Mouse (Mus musculus) ES-Bruce4 (cell line): Measurements from ENCODE around the gene Rab31. TPM values are rescaled to one million over a fixed set of nuclear protein-coding genes. Genes with fewer than 3 reads are reported as not detected.

ENCODE experiments used
- H3K27ac ChIP-seq: 2 replicates; pipeline ENCODE4 v1.5.1; 2012; ENCODE audit warnings: low read length, inconsistent platforms; ENCODE audit not compliant: insufficient read depth
- H3K27me3 ChIP-seq: 2 replicates; pipeline ENCODE4 v1.6.1; 2012; ENCODE audit warnings: mild to moderate bottlenecking, low read length, inconsistent platforms; ENCODE audit not compliant: control insufficient read depth, poor library complexity, insufficient read depth, severe bottlenecking
- H3K36me3 ChIP-seq: 2 replicates; pipeline ENCODE4 v1.6.1; 2012; ENCODE audit warnings: inconsistent platforms, mild to moderate bottlenecking, low read length, moderate library complexity; ENCODE audit not compliant: control insufficient read depth, poor library complexity, insufficient read depth, severe bottlenecking
- H3K4me1 ChIP-seq: one replicate; pipeline ENCODE4 v1.8.1; 2011; ENCODE audit warnings: low read length; ENCODE audit not compliant: control insufficient read depth, insufficient read depth
- H3K4me3 ChIP-seq: 2 replicates; pipeline ENCODE4 v1.5.1; 2011; ENCODE audit warnings: low read depth, mild to moderate bottlenecking, low read length
- H3K9ac ChIP-seq: 2 replicates; pipeline ENCODE4 v1.6.1; 2012; ENCODE audit warnings: low read depth, mild to moderate bottlenecking, inconsistent platforms; ENCODE audit not compliant: poor library complexity, severe bottlenecking
- H3K9me3 ChIP-seq: replicated peaks from 2 replicates; pipeline ENCODE4 v1.6.1; 2012; ENCODE audit warnings: mild to moderate bottlenecking, low read length, inconsistent platforms; ENCODE audit not compliant: control insufficient read depth, poor library complexity, insufficient read depth, severe bottlenecking
- CTCF ChIP-seq: IDR thresholded peaks from one replicate; pipeline ENCODE4 v1.8.1; 2011; ENCODE audit warnings: low read depth, low read length
- EP300 ChIP-seq: IDR thresholded peaks from 2 replicates; pipeline ENCODE4 v1.6.1; 2011; ENCODE audit warnings: low read depth, low read length; ENCODE audit not compliant: insufficient read depth
- POLR2A ChIP-seq: IDR thresholded peaks from one replicate; pipeline ENCODE4 v1.8.1; 2011; ENCODE audit warnings: low read length; ENCODE audit not compliant: insufficient read depth
- polyA plus RNA-seq: library from polyadenylated mRNA; stranded (reverse); fragments of >200 nt; gene quantifications from 2 replicates; pipeline ENCODE4 v1.2.4, GENCODE M21; 2011; ENCODE audit warnings: low read depth; ENCODE audit not compliant: missing spikeins, insufficient read depth, insufficient read length

Rab31 gene
- polyA plus RNA-seq, 1 experiment = 18.7 TPM

DNA sequence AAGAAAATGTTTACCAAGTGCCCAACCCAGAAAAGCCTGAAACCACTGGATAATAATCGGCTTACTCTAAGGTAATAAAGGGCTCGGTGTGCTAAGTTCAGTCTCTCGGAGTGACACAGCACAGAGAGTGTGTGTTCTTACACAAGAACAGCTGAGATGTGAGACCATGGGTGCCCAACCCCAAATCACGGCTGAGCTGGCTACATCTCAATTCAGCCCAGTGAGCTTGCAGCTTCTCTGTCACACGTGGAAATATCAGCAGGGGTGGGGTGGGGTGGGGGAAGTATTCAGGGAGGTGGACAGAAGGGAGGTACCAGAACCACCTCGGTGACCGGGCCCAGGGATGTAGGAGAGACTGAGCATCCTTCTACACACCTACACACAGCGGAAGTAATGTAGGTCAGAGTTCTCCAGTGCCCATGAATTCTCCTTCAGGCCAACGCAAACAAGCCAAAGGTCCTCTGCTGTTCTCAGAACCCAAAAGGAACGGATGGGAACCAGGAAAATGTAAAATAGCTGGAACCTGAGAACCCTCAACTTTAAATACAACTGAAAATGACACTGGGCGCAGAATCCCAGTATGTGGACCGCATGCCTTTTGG, 106.7 kb downstream of the Rab31 start:
- no peak overlapping the region for H3K9ac ChIP-seq
- TF ChIP-seq EP300 (no peak), POLR2A (no peak), CTCF (no peak)
- no peak overlapping the region for H3K27ac ChIP-seq
- peaks cover 6% of the 10 kb centered on the region for H3K4me1 ChIP-seq
- H3K36me3 ChIP-seq = no peaks in the 10 kb centered on the region
- no peaks in the 10 kb centered on the region for H3K27me3 ChIP-seq
- H3K9me3 ChIP-seq = no peaks in the 10 kb centered on the region
- H3K4me3 ChIP-seq = no peak overlapping the region

DNA sequence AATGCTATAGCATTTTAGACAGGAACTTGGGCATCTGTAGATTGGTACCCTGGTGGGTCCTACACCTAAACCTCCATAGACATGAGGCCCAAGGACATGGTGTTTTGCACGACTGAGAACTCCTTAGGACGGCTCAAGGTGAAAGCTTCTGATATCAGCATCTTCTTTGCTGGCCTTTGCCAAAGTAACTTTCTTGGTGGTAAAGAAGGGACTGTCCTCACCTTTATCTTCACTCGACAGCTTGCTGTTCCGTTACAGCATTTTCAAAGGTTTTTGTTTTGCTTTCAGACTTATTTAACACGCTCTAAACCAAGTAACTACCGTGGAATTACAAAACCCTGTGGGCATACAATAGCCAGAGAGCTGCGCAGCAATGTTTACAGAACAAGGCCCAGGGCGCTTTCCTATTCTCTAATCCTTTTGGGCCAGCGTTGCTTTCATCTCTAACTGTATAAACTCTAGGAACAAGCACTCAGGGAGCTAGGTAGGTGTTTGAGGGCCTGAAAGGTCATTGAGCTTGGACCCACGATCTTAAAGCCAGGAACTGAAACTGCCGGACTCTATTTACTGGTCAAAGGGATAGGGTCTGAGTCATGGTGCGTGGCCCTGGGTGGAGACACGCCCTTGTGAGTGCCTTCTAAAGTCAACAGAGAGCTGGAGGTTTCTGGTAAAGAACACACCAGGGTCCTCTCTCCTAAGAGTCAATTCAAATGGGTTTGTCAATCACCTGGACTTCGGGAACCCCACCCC, 109.0 kb downstream of the Rab31 start:
- Histone ChIP-seq H3K9me3 (no peaks in the 10 kb centered on the region), H3K36me3 (no peaks in the 10 kb centered on the region), H3K27ac (peak overlapping the region; percentile 94), H3K9ac (no peak overlapping the region), H3K27me3 (no peaks in the 10 kb centered on the region), H3K4me1 (peaks cover 6% of the 10 kb centered on the region), H3K4me3 (no peak overlapping the region)
- no peak for TF ChIP-seq POLR2A
- peak; percentile 80 for TF ChIP-seq EP300

DNA sequence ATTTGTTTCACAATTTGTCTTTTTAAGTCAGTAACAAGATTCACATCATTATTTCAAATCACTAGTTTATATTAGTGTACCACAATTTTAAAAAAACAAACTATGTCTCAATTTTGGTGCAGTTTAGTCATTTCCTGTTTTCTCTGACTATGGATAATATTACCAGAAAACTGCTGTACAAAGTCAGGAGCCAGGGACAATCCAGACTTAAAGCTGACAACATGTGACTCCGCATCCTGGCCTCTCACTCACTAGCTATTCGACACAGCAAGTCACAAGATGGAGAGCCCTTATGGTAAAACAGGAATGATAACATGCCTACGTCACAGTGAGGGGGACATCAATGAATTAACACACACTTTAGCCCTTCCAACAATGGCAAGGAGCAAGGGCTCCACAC, 109.9 kb downstream of the Rab31 start:
- no peak overlapping the region for H3K27ac ChIP-seq
- H3K36me3 ChIP-seq = no peaks in the 10 kb centered on the region
- no peaks in the 10 kb centered on the region for H3K9me3 ChIP-seq
- no peak overlapping the region for H3K4me3 ChIP-seq
- peaks cover 6% of the 10 kb centered on the region for H3K4me1 ChIP-seq
- H3K27me3 ChIP-seq = no peaks in the 10 kb centered on the region
- no peak overlapping the region for H3K9ac ChIP-seq
- TF ChIP-seq CTCF (no peak), POLR2A (no peak), EP300 (no peak)

DNA sequence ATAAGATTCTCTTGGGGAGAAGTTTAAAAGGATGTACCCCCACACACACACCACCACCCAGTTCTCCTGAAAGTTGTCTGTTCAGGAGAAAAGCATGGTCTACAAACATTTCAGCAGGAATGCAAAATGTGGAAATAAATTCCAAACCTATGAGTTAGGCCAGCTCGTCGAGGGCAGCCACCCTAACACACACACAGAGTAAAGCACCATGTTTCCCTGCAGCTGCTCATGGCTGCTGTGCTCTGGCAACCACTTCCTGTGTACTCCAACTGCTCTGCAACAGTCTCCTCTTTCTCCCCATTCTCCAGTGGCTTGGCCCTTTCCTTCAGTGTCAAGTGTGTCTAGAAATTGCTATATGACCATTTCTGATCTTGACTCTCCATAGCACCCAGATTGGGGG, 114.1 kb downstream of the Rab31 start:
- no peak overlapping the region for H3K4me3 ChIP-seq
- no peak for TF ChIP-seq CTCF
- no peak for TF ChIP-seq EP300
- no peak for TF ChIP-seq POLR2A
- H3K9me3 ChIP-seq = no peaks in the 10 kb centered on the region
- no peaks in the 10 kb centered on the region for H3K27me3 ChIP-seq
- H3K9ac ChIP-seq = no peak overlapping the region
- no peak overlapping the region for H3K27ac ChIP-seq
- no peaks in the 10 kb centered on the region for H3K36me3 ChIP-seq
- H3K4me1 ChIP-seq = peaks cover 1% of the 10 kb centered on the region

DNA sequence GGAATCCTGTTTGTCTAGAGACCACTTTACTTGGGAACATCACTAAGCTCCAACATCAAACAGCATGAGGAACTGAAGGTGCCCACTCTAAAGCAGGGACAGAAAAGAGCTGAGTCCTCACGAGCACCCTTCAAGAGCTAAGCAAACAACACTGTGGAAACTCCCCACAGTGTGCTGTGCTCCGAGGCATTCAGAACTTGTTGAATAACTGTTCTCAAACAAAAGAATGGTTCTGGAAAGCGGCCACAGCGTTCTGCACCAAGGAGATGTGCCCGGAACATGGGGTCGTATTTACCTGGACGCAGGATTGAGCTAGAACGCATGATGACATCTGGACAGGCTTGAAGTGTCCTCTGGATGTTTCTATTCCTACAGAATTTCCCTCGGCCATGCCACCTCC, 114.6 kb downstream of the Rab31 start:
- H3K36me3 ChIP-seq = no peaks in the 10 kb centered on the region

DNA sequence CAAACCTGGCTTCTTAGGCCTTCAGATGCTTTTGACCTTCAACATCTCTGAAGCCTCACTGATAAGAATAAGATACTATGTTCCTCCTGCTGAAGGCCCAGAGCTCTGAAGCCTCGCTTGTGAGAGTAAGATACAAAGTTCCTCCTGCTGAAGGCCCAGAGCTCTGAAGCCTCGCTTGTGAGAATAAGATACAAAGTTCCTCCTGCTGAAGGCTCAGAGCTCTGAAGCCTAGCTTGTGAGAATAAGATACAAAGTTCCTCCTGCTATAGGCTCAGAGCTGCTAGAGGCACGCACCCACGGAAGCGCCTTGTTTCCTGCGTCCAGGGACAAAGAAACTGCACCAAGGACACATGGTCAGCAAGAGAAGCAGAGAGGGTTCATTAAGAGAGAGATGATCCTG, 115.8 kb downstream of the Rab31 start:
- TF ChIP-seq POLR2A (no peak), EP300 (no peak), CTCF (no peak)
- Histone ChIP-seq H3K27ac (no peak overlapping the region), H3K36me3 (no peaks in the 10 kb centered on the region)

More for the DNA sequence above, 114.6 kb downstream of the Rab31 start:
- peaks cover 1% of the 10 kb centered on the region for H3K4me1 ChIP-seq
- H3K4me3 ChIP-seq = no peak overlapping the region
- H3K9ac ChIP-seq = no peak overlapping the region
- no peaks in the 10 kb centered on the region for H3K9me3 ChIP-seq
- no peaks in the 10 kb centered on the region for H3K27me3 ChIP-seq
- TF ChIP-seq EP300 = no peak
- TF ChIP-seq POLR2A = no peak
- TF ChIP-seq CTCF = no peak
- no peak overlapping the region for H3K27ac ChIP-seq

More for the DNA sequence above, 115.8 kb downstream of the Rab31 start:
- H3K27me3 ChIP-seq = no peaks in the 10 kb centered on the region
- no peaks in the 10 kb centered on the region for H3K9me3 ChIP-seq
- H3K4me1 ChIP-seq = no peaks in the 10 kb centered on the region
- no peak overlapping the region for H3K4me3 ChIP-seq
- H3K9ac ChIP-seq = no peak overlapping the region
